Mouse (Mus musculus) large intestine, adult 2 months (tissue): ENCODE measurements around the gene Nid2. TPM values are rescaled to one million over a fixed set of nuclear protein-coding genes. Genes with fewer than 3 reads are reported as not detected.

Experiments used
- DNase-seq: peaks from one replicate; pipeline ENCODE4 v3.0.0-alpha.2; 2012; ENCODE audit warnings: low read depth, low spot score
- WGBS: fragments of 180-500 bp; shearing (Covaris S2); methylation state at CpG from one replicate; pipeline ENCODE4 v1.1.7; 2018; 5-methylcytosine and 5-hydroxymethylcytosine counted together
- polyA plus RNA-seq: library from polyadenylated mRNA; depleted of rRNA; stranded (reverse); fragments of >200 nt; gene quantifications from 2 replicates; pipeline ENCODE4 v1.2.3, GENCODE M21; 2012; rRNA removed

Nid2 gene
- 4.7 and 7.4 TPM in 2 replicates for polyA plus RNA-seq

DNA sequence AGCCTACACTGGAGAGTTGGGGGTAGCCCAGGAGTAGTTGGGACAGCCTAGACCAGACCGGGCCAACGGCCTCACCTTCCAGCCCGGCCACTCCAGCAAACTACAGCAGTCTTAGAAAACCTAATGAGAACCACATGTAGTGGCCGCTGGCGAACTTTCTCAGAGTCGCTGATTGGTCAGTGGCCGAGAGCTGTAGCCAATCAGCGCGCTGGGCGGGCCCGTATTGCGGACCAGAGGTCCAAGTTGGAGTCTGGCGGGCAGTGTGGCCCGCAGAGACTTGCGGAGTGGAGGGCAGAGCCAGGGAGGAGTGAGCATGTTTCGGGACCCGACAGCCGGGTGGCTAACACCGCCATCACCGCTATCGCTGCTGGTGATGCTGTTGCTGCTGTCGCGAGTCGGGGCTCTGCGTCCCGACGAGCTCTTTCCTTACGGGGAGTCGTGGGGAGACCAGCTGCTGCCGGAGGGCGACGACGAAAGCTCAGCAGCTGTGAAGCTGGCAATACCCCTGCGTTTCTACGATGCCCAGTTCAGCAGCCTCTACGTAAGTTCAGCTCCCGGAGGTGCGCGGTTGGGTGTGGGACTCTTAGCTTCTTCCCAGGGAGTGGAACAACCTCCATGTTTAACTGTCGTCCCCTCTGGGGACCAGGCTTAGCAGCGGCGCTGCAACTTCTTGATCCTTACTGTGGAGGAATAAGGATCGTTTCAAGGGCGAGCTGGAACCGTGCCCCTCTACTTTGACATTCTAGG is at the start of gene Nid2:
Nid2 (plus strand) TSS at position 241 of the 747 bp plus-strand sequence.
- under 1% methylated on average over 45 of the region's 45 CpGs for WGBS
- DNase-seq: peak; percentile 56

- DNase-seq: no peak
These were observed 49.5 kb upstream of the Nid2 start for GRCm38 (mm10) chr14:19701546-19701945.

DNA sequence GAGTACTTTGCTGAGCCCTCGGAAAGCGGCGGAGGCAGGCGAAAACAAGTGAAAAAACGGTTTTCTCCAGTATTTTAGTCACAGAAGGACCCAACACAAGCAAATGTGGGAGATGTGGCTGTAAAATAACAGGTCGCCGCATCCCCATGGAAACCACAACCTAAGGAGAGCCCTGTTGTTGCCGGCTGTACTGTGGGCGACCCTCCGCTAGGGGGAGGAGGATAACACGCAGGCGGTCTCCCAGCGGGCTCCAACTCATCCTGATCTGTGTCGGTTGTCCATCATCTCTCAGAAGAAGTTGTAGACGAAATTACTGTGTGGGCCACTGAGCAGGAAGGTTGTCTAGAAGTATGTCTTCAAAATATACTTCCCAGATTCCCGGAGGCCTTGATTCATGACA is 45.4 kb upstream of the Nid2 start:
- 9% methylated on average over 16 of the region's 16 CpGs for WGBS
- DNase-seq: no peak

- WGBS: under 1% methylated on average over 5 of the region's 5 CpGs
These were observed 44.6 kb upstream of the Nid2 start for GRCm38 (mm10) chr14:19706454-19706853.

DNA sequence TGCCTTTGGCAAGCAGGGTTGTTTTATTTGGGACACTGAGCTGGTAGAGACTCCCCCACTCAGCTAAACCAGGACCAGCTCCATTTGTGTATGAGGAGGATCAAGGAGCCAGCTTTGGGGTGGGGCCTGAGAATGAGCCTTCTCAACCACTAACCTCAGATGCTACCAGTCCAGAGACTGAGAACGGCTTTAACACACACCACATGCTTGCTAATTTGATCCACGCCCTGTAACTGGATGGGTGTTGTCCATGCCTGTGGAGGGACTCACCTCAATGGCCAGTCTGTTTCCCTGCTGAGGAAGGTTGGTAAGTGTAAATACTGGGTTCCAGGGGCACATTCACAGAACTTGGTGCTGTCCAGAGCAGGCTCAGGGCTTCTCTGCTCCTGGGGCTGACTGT is 44.1 kb upstream of the Nid2 start:
- WGBS: 26% methylated on average over 2 of the region's 2 CpGs
- peak; percentile 52 for DNase-seq

More at GRCm38 (mm10) chr14:19706454-19706853, 44.6 kb upstream of the Nid2 start:
- peak; percentile 51 for DNase-seq

- DNase-seq: peak; percentile 42
- 35% methylated on average over 11 of the region's 11 CpGs for WGBS
These were observed 43.2 kb upstream of the Nid2 start for GRCm38 (mm10) chr14:19707721-19708507.

- no peak for DNase-seq
- WGBS: 51% methylated on average over 9 of the region's 9 CpGs
These were observed 41.9 kb upstream of the Nid2 start for GRCm38 (mm10) chr14:19709161-19709560.

- DNase-seq: no peak
- WGBS: 36% methylated on average over 1 of the region's 1 CpGs
These were observed 39.3 kb upstream of the Nid2 start for GRCm38 (mm10) chr14:19711771-19712170.

GRCm38 (mm10) chr14:19713067-19713466 is 38.0 kb upstream of the Nid2 start:
- WGBS: 49% methylated on average over 3 of the region's 3 CpGs
- no peak for DNase-seq

- 69% methylated on average over 3 of the region's 3 CpGs for WGBS
- DNase-seq: no peak
These were observed 32.0 kb upstream of the Nid2 start for GRCm38 (mm10) chr14:19719077-19719476.

- WGBS: 59% methylated on average over 2 of the region's 2 CpGs
- DNase-seq: no peak
These were observed 30.9 kb upstream of the Nid2 start for GRCm38 (mm10) chr14:19720044-19720611.

GRCm38 (mm10) chr14:19728278-19728677 is 22.8 kb upstream of the Nid2 start:
- WGBS: 72% methylated on average over 5 of the region's 5 CpGs
- no peak for DNase-seq

DNA sequence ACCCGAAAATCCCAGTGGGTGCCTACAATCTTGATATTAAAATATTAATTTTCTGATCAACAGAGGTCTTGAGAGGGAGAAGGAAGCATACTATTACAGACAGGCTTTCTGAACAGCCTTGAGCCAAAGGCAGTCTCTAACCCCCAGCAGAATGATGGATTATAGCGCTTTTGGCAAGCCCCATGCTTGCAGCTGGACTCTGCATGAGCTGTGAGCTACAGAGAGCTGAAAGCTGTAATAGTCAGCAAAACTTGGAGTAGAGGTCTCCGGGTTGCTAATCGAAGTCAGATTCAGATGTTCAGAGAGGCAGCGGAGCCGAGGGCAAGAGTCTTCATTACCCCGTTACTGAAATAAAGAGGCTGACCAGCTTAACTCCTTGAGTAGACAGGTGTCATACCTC is 22.3 kb upstream of the Nid2 start:
- DNase-seq: no peak
- 77% methylated on average over 7 of the region's 7 CpGs for WGBS

DNA sequence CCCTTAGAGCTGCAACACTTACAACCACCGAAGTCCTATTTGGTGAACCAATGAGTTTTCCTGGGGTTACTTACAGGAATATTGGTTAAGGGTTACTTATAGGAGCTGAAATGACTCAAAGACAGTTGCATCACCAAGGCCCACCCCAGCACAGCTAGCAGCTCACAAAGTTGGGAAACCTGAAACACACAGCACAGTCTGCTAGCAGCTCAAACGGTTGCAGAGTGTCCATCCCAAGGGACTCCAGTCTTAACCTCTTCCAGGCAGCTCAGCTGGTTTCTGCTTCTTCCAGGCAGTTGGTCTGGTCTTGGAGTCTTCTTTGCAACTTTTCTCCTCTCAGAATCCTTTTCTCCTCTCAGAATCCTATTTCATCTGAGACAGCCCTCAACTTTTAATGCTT is 19.0 kb upstream of the Nid2 start:
- WGBS: 82% methylated on average over 2 of the region's 2 CpGs
- no peak for DNase-seq

DNA sequence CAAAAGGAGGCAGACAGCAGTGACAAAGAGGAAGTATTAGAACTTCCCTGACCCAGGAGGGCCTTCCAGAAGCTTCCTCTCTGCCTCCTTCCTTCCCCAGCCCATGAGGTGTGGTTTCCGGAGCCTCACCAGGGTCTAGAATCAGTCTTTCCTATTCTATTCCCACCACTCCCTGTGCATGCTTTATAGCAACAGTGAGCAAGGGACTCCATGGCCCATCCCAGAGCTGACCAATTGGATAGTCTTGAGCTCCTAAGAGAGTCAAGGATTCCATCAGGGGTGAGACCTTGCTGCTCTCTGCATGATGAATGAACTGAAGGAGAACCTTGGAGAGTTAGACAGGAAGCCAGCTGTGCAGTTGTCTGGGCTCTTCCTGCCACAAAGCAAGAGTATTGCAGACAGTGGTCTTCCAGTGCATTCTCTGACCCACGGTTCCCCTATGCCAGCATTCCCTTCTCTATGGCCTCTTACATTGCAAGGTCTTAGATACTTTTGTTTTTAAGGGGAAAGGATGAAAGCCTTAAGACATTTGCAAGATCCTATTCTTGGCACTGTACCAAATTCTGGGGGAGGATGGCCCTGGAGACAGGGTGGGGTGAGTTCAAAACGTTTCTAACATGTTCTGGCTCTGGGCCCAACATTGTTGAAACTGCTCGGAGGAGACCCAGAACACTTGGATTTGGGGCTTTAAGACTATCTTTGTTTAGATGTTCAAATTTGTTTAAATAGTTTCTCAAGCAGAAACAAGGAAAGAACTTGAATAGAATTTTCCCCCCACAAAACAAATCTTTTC is 17.4 kb upstream of the Nid2 start:
- WGBS: 28% methylated on average over 4 of the region's 4 CpGs
- DNase-seq: no peak

DNA sequence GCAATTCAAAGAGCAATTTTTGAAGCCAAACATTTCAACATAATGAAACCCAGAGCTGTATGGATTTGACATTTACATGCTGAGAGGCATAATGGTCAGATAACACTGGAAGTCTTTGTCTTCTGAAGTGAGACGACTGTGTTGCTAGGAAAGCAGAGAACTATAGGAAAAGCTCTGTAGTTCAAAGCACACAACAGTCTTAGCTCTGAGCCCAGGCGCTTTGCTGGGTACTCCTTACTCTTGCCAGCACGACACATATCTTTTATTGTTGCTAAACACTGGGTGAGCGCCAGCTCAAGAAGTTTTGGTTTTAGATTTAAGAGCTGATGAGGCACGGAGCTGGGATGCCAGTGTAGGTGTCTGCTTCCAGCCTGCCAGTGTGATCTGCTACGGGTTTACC is 15.8 kb upstream of the Nid2 start:
- DNase-seq: no peak
- WGBS: 66% methylated on average over 6 of the region's 6 CpGs

GRCm38 (mm10) chr14:19737568-19737967 is 13.5 kb upstream of the Nid2 start:
- DNase-seq: no peak

DNA sequence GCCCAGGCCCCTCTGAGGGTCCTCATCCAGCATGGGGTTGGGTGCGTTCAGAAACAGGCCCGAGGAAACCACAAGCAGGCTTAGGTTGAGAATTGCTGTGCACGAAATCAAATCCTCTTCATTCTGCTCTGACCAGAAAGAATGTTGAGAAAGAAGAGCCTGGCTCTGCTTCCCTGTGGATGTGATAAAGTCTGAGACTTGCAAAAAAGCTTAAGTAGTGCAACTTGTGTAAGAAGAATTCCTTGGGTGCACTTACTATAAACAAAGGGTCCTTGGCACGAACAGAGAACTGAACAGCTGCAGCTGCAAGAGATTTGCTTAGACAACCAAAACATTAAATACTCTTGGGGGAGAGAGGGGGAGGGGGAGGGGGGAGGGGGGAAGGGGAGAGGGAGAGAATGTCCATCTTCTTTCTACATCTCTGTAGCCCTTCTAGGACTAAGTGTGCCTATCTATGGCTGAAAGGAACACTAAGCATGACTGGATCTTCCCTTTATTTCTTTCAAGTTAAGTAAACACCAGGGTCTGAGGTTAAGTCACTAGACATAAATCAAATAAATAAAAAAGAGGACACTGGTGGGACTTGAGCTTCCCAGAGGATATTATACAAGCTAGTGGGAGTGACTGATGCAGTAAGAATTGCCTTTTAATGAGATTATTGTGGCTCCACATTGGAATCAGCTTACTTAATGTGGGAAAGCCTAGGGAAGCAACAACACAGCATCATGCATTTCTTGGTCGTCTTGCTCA is 12.8 kb upstream of the Nid2 start:
- WGBS: 60% methylated on average over 5 of the region's 5 CpGs
- DNase-seq: no peak

- DNase-seq: no peak
- 80% methylated on average over 9 of the region's 9 CpGs for WGBS
These were observed 11.5 kb upstream of the Nid2 start for GRCm38 (mm10) chr14:19739416-19740146.
